Mouse (Mus musculus) megakaryocyte progenitor cell, adult 5-6 weeks (primary cell): ENCODE measurements around the gene Bcl6. TPM values are rescaled to one million over a fixed set of nuclear protein-coding genes. Genes with fewer than 3 reads are reported as not detected.

Experiments used
- ATAC-seq: replicated peaks from 2 replicates; pipeline ENCODE4 v1.8.0; 2016; ENCODE audit warnings: mild to moderate bottlenecking, moderate TSS enrichment, inconsistent platforms; ENCODE audit not compliant: poor library complexity
- total RNA-seq, 2 experiments: library from RNA; stranded (forward) in 1 of 2; stranded (reverse) in 1 of 2; fragments of 157-497, 149-512 nt in 1 of 2; fragments of 200-1000 nt in 1 of 2; gene quantifications; 2 replicates each; pipeline versions ENCODE4 v1.2.3 to v1.2.4; 2015 to 2017

Gene Bcl6
- total RNA-seq, 2 experiments from 2014 or later, result 3.2 to 4.1 TPM

GRCm38 (mm10) chr16:23977732-23978131, 10.9 kb downstream of the Bcl6 start:
- no peak for ATAC-seq

- no peak; the same call in 1 of the 2 replicates for ATAC-seq
Measured at GRCm38 (mm10) chr16:23976196-23976595, 12.5 kb downstream of the Bcl6 start.

GRCm38 (mm10) chr16:23973635-23974367, 14.9 kb downstream of the Bcl6 start:
- no peak for ATAC-seq

- ATAC-seq, result no peak
Measured at GRCm38 (mm10) chr16:23972901-23973300, 15.8 kb downstream of the Bcl6 start.

- no peak for ATAC-seq
Measured at GRCm38 (mm10) chr16:23972126-23972740, 16.4 kb downstream of the Bcl6 start.

- no peak for ATAC-seq
Measured at GRCm38 (mm10) chr16:23969919-23970318, 18.7 kb downstream of the Bcl6 start.

- no peak for ATAC-seq
Measured at GRCm38 (mm10) chr16:23968888-23969287, 19.8 kb downstream of the Bcl6 start.

GRCm38 (mm10) chr16:23967301-23967700, 21.4 kb downstream of the Bcl6 start:
- peak; percentile 55; the same call in 1 of the 2 replicates for ATAC-seq

- no peak for ATAC-seq
Measured at GRCm38 (mm10) chr16:23966066-23966465, 22.6 kb downstream of the Bcl6 start.

GRCm38 (mm10) chr16:23964706-23965367, 23.8 kb downstream of the Bcl6 start:
- no peak for ATAC-seq

GRCm38 (mm10) chr16:23963896-23964668, 24.6 kb downstream of the Bcl6 start:
- ATAC-seq, result no peak

GRCm38 (mm10) chr16:23962401-23962800, 26.3 kb downstream of the Bcl6 start:
- ATAC-seq, result peak; percentile 61

- ATAC-seq, result no peak
Measured at GRCm38 (mm10) chr16:23958938-23959337, 29.7 kb downstream of the Bcl6 start.

- no peak for ATAC-seq
Measured at GRCm38 (mm10) chr16:23953959-23954260, 34.7 kb downstream of the Bcl6 start.

GRCm38 (mm10) chr16:23953189-23953958, 35.3 kb downstream of the Bcl6 start:
- peak; percentile 60; the same call in 1 of the 2 replicates for ATAC-seq

- ATAC-seq, result no peak
Measured at GRCm38 (mm10) chr16:23952101-23952727, 36.4 kb downstream of the Bcl6 start.

GRCm38 (mm10) chr16:23947654-23948053, 41.0 kb downstream of the Bcl6 start:
- ATAC-seq, result no peak

GRCm38 (mm10) chr16:23944801-23945200, 43.9 kb downstream of the Bcl6 start:
- ATAC-seq, result no peak

- no peak for ATAC-seq
Measured at GRCm38 (mm10) chr16:23934397-23934796, 54.3 kb downstream of the Bcl6 start.

- no peak for ATAC-seq
Measured at GRCm38 (mm10) chr16:23932294-23932693, 56.4 kb downstream of the Bcl6 start, which contains the start of gene Rtp2. Rtp2 (minus strand) TSS chr16:23932394.
